Mouse (Mus musculus): ENCODE results near the gene Osbpl6.
"Not testable (repeated sequence)": the region's sequence is repeated elsewhere in the genome, so short reads cannot be mapped to it uniquely, and the experiment has no call there.

Osbpl6 gene

GRCm38 (mm10) chr2:76571543-76571942 lies 165.2 kb downstream of the Osbpl6 start:
- DNase-seq, result no peak

- no peak for DNase-seq
Observed at GRCm38 (mm10) chr2:76578911-76579310, 172.6 kb downstream of the Osbpl6 start.

GRCm38 (mm10) chr2:76585090-76585489 lies 178.8 kb downstream of the Osbpl6 start:
- no peak for DNase-seq

GRCm38 (mm10) chr2:76586906-76587305 lies 180.6 kb downstream of the Osbpl6 start:
- DNase-seq, result no peak

GRCm38 (mm10) chr2:76590221-76590620 lies 183.9 kb downstream of the Osbpl6 start:
- no peak for DNase-seq

- no peak for DNase-seq
Observed at GRCm38 (mm10) chr2:76592401-76592924, 186.2 kb downstream of the Osbpl6 start.

- DNase-seq, result no peak
Observed at GRCm38 (mm10) chr2:76597521-76597920, 191.2 kb downstream of the Osbpl6 start.

- no peak for DNase-seq
Observed at GRCm38 (mm10) chr2:76599214-76599613, 192.9 kb downstream of the Osbpl6 start.

GRCm38 (mm10) chr2:76602256-76602655 lies 195.9 kb downstream of the Osbpl6 start:
- DNase-seq, result no peak

- no peak for DNase-seq
Observed at GRCm38 (mm10) chr2:76606704-76607103, 200.4 kb downstream of the Osbpl6 start.

- DNase-seq, result no peak
Observed at GRCm38 (mm10) chr2:76610326-76611104, 204.2 kb downstream of the Osbpl6 start.

- DNase-seq, result no peak
Observed at GRCm38 (mm10) chr2:76611996-76612395, 205.7 kb downstream of the Osbpl6 start.

- peak; percentile 70 for DNase-seq
Observed at GRCm38 (mm10) chr2:76618078-76618477, 211.8 kb downstream of the Osbpl6 start.

- DNase-seq, result no peak
Observed at GRCm38 (mm10) chr2:76620188-76620587, 213.9 kb downstream of the Osbpl6 start.

GRCm38 (mm10) chr2:76621724-76622123 lies 215.4 kb downstream of the Osbpl6 start:
- DNase-seq, result no peak

GRCm38 (mm10) chr2:76622316-76622715 lies 216.0 kb downstream of the Osbpl6 start:
- not testable (repeated sequence) for DNase-seq

GRCm38 (mm10) chr2:76630293-76630692 lies 224.0 kb downstream of the Osbpl6 start:
- no peak for DNase-seq

- DNase-seq, result no peak
Observed at GRCm38 (mm10) chr2:76631600-76631999, 225.3 kb downstream of the Osbpl6 start.

GRCm38 (mm10) chr2:76639637-76640036 lies 233.3 kb downstream of the Osbpl6 start:
- no peak for DNase-seq

GRCm38 (mm10) chr2:76643801-76644200 lies 237.5 kb downstream of the Osbpl6 start:
- DNase-seq, result no peak

- no peak for DNase-seq
Observed at GRCm38 (mm10) chr2:76647441-76647869, 241.1 kb downstream of the Osbpl6 start.

GRCm38 (mm10) chr2:76647883-76648570 lies 241.7 kb downstream of the Osbpl6 start, which contains the start of the genes Prkra and Pjvk:
TSS of gene Prkra (minus strand) at chr2:76648015.
TSS of gene Pjvk (plus strand) at chr2:76648476.
- DNase-seq, result peak; percentile 100

- DNase-seq, result no peak
Observed at GRCm38 (mm10) chr2:76648666-76649141, 242.4 kb downstream of the Osbpl6 start.
